Mouse (Mus musculus) CH12.LX (cell line): ENCODE data around the gene Sept9. TPM values are rescaled to one million over a fixed set of nuclear protein-coding genes. Genes with fewer than 3 reads are reported as not detected.

ENCODE experiments used
- DNase-seq: peaks from one replicate; pipeline ENCODE4 v3.0.0-alpha.2; 2013; ENCODE audit errors: extremely low read depth
- H3K27ac ChIP-seq: 2 replicates; pipeline ENCODE4 v1.5.1; 2012; ENCODE audit warnings: low read depth, mild to moderate bottlenecking, control low read depth, moderate library complexity; ENCODE audit not compliant: insufficient read depth
- H3K27me3 ChIP-seq: replicated peaks from 2 replicates; pipeline ENCODE3; 2012; ENCODE audit warnings: inconsistent platforms
- H3K36me3 ChIP-seq, 2 experiments: replicated peaks in 1 of 2; 2 replicates each; pipeline versions ENCODE3 to v1.6.1; 2012; ENCODE audit warnings: inconsistent platforms in 1 of 2, low read length in 1 of 2, mild to moderate bottlenecking in 1 of 2, mixed read lengths in 1 of 2, moderate library complexity in 1 of 2; ENCODE audit not compliant: control insufficient read depth in 1 of 2, insufficient read depth in 1 of 2
- H3K4me1 ChIP-seq, 2 experiments: 2 replicates each; pipeline ENCODE4 v1.6.1; 2012; ENCODE audit warnings: inconsistent platforms in 1 of 2, moderate library complexity in 1 of 2; ENCODE audit not compliant: insufficient read depth in 2 of 2, control insufficient read depth in 1 of 2
- H3K4me2 ChIP-seq: 2 replicates; pipeline ENCODE4 v1.6.1; 2012; ENCODE audit warnings: low read depth, mild to moderate bottlenecking, control low read depth; ENCODE audit not compliant: poor library complexity, insufficient read depth, severe bottlenecking
- H3K4me3 ChIP-seq, 3 experiments: fragments of 150-350 bp in 1 of 3; sonication (generic) in 1 of 3; replicated peaks in 1 of 3; 2 replicates each; pipeline versions ENCODE3 to v1.5.1; 2011 to 2012; ENCODE audit warnings: low read depth in 2 of 3, low read length in 2 of 3, mild to moderate bottlenecking in 2 of 3, moderate library complexity in 2 of 3, control low read depth in 1 of 3, improper control_type of control experiment in 1 of 3, inconsistent platforms in 1 of 3, mixed read lengths in 1 of 3; ENCODE audit not compliant: poor library complexity in 1 of 3
- H3K79me2 ChIP-seq: replicated peaks from 2 replicates; pipeline ENCODE4 v1.6.1; 2012; ENCODE audit warnings: mild to moderate bottlenecking, moderate library complexity; ENCODE audit not compliant: control insufficient read depth, poor library complexity, insufficient read depth, severe bottlenecking; ENCODE audit errors: extremely low read depth
- H3K9ac ChIP-seq: 2 replicates; pipeline ENCODE4 v1.6.1; 2012; ENCODE audit warnings: low read depth, mild to moderate bottlenecking, control low read depth, moderate library complexity; ENCODE audit not compliant: insufficient read depth
- H3K9me3 ChIP-seq: replicated peaks from 2 replicates; pipeline ENCODE3; 2012; ENCODE audit warnings: low read length, inconsistent platforms, mixed read lengths
- BHLHE40 ChIP-seq: IDR thresholded peaks from 2 replicates; pipeline ENCODE4 v1.6.1; 2011; ENCODE audit warnings: mild to moderate bottlenecking, low read depth, low read length, improper control_type of control experiment
- EP300 ChIP-seq: IDR thresholded peaks from 2 replicates; pipeline ENCODE4 v1.6.1; 2011; ENCODE audit warnings: low read length, improper control_type of control experiment
- HCFC1 ChIP-seq: IDR thresholded peaks from 2 replicates; pipeline ENCODE4 v1.6.1; 2012; ENCODE audit warnings: low read depth, mild to moderate bottlenecking, inconsistent platforms, low read length, improper control_type of control experiment
- IRF4 ChIP-seq: IDR thresholded peaks from 2 replicates; pipeline ENCODE4 v1.6.1; 2014; ENCODE audit warnings: low read depth, mild to moderate bottlenecking, inconsistent platforms, low read length, improper control_type of control experiment
- MEF2A ChIP-seq: IDR thresholded peaks from 2 replicates; pipeline ENCODE4 v1.6.1; 2014; ENCODE audit warnings: low read depth, mild to moderate bottlenecking, inconsistent platforms, low read length, improper control_type of control experiment, borderline replicate concordance
- POLR2A ChIP-seq: IDR thresholded peaks from 2 replicates; pipeline ENCODE4 v1.6.1; 2011; ENCODE audit warnings: low read depth, mild to moderate bottlenecking, improper control_type of control experiment, low read length
- SIN3A ChIP-seq: IDR thresholded peaks from 2 replicates; pipeline ENCODE4 v1.6.1; 2012; ENCODE audit warnings: low read length, improper control_type of control experiment, inconsistent platforms
- TCF12 ChIP-seq: IDR thresholded peaks from 2 replicates; pipeline ENCODE4 v1.6.1; 2014; ENCODE audit warnings: low read depth, mild to moderate bottlenecking, inconsistent platforms, low read length, improper control_type of control experiment
- USF1 ChIP-seq: IDR thresholded peaks from 2 replicates; pipeline ENCODE4 v1.6.1; 2014; ENCODE audit warnings: low read depth, mild to moderate bottlenecking, inconsistent platforms, low read length, improper control_type of control experiment
- ZKSCAN1 ChIP-seq: IDR thresholded peaks from 2 replicates; pipeline ENCODE4 v1.6.1; 2012; ENCODE audit warnings: low read depth, inconsistent platforms, low read length, improper control_type of control experiment, borderline replicate concordance
- dilution Hi-C: fragments of 300-500 bp; cut with MboI; formaldehyde crosslinking; loops from 2 replicates; pipeline ENCODE4 v1.14.3; 2020; ENCODE audit warnings: low sequenced_read_pairs; ENCODE audit not compliant: extremely low pct_unique_long_range_greater_than_20kb, extremely low pct_ligation_motif_present
- in situ Hi-C: fragments of 300-500 bp; cut with MboI; formaldehyde crosslinking; loops from 3 replicates; pipeline ENCODE4 v1.14.3; 2019; ENCODE audit warnings: low sequenced_read_pairs, low pct_ligation_motif_present, low pct_unique_long_range_greater_than_20kb, mixed read lengths
- polyA plus RNA-seq: library from polyadenylated mRNA; unstranded; fragments of >175 nt; gene quantifications from 2 replicates; pipeline ENCODE4 v1.2.1, GENCODE M21; 2012; ENCODE audit warnings: low read depth; ENCODE audit not compliant: insufficient read length
- total RNA-seq, 2 experiments: library from RNA; depleted of rRNA; stranded (reverse); fragments of 300-350 nt in 1 of 2; fragments of >200 nt in 1 of 2; gene quantifications; 2 replicates each; pipeline ENCODE4 v1.2.3; 2012 to 2014

Sept9 gene
- total and polyA plus RNA-seq, 3 experiments, result 47.6 to 128 (median 110) TPM

GRCm38 (mm10) chr11:117305509-117306188, 106.2 kb downstream of the Sept9 start:
- H3K4me3 ChIP-seq, result no peak overlapping the region
- dilution Hi-C loops (no loop called here), in situ Hi-C loops (loop anchor here (5.0 kb wide), 1 partner anchor 38 kb away; no protein-coding TSS in a partner anchor)
- H3K79me2 ChIP-seq, result peaks cover 18% of the 10 kb centered on the region
- H3K4me1 ChIP-seq, result peaks cover 69 to 95% of the 10 kb centered on the region in 2 experiments
- TF ChIP-seq MEF2A, result 0 out of 2 replicates have a peak, but pooled peaks have one; percentile 9
- no peak for TF ChIP-seq SIN3A
- H3K27me3 ChIP-seq, result no peaks in the 10 kb centered on the region
- peaks cover 10% of the 10 kb centered on the region for H3K9me3 ChIP-seq
- H3K9ac ChIP-seq, result no peak overlapping the region
- H3K27ac ChIP-seq, result peak overlapping the region; percentile 31
- DNase-seq, result no peak
- H3K4me2 ChIP-seq, result no peak overlapping the region
- H3K36me3 ChIP-seq, result peaks cover 3 to 41% of the 10 kb centered on the region in 2 experiments

GRCm38 (mm10) chr11:117306311-117307088, 107.0 kb downstream of the Sept9 start:
- Histone ChIP-seq H3K27me3 (no peaks in the 10 kb centered on the region), H3K4me2 (no peak overlapping the region), H3K27ac (peak overlapping the region; percentile 98), H3K79me2 (peaks cover 14% of the 10 kb centered on the region), H3K4me1 (peaks cover 72 to 97% of the 10 kb centered on the region in 2 experiments), H3K9ac (no peak overlapping the region), H3K4me3 (no peak overlapping the region), H3K9me3 (peaks cover 7% of the 10 kb centered on the region), H3K36me3 (peaks cover 3 to 38% of the 10 kb centered on the region in 2 experiments)
- dilution Hi-C loops (no loop called here), in situ Hi-C loops (loop anchor here (5.0 kb wide), 1 partner anchor 39 kb away; no protein-coding TSS in a partner anchor)
- DNase-seq, result no peak
- TF ChIP-seq USF1, result no peak
- no peak for TF ChIP-seq TCF12
- TF ChIP-seq BHLHE40, result peak; percentile 68
- TF ChIP-seq EP300, result 0 out of 2 replicates have a peak, but pooled peaks have one; percentile 5
- peak; percentile 91 for TF ChIP-seq ZKSCAN1
- TF ChIP-seq POLR2A, result no peak
- TF ChIP-seq HCFC1, result 0 out of 2 replicates have a peak, but pooled peaks have one; percentile 13
- peak; percentile 26; the same call in 1 of the 2 replicates for TF ChIP-seq IRF4
